12 mouse cellular contexts compared by ENCODE assay signal in the genomic region with DNA sequence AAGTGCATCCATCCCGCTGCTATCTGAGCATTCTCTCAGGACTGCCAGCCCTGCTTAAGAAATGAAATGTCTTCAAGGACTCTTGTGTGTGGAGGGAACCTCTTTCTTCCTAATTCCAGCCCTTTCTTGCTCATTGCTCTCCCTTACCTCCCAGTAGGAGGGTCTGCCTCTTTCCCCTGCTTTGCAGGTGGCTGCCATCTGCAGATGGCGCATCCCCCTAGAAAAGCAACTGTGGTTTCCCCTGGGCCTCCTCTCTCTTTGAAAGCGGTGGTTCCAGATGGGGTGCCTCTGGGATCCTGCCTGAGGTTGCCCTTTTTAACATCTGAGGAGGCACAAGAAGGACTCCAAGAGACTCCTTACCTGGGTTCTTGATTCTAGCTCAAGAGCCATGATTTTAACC. TPM values are rescaled to one million over a fixed set of nuclear protein-coding genes. Genes with fewer than 3 reads are reported as not detected.
A peak's percentile ranks its signal among the peaks of the same experiment; 100 is the strongest.
DNase-seq lines count a peak whose midpoint lies in the region; ATAC-seq and TF ChIP-seq lines count a peak whose summit lies in the region.
"Had no signal": no experiment of that assay in that cellular context is flagged by ENCODE, and none has a peak within 500 bp of the region (broad histone marks: within the 10 kb centered on the region; RNA-seq: fewer than 3 reads in every experiment).

No protein-coding gene starts in this region.

- no peaks in the 10 kb centered on the region for H3K36me3 ChIP-seq in forebrain, postnatal 0 days (ENCODE audit: insufficient read depth)
- H3K36me3 ChIP-seq in forebrain, embryonic 16.5 days (ENCODE audit: control insufficient read depth, insufficient read depth), result no peaks in the 10 kb centered on the region
- no peaks in the 10 kb centered on the region for H3K36me3 ChIP-seq in midbrain, embryonic 12.5 days
- H3K36me3 ChIP-seq in midbrain, embryonic 11.5 days (ENCODE audit: control insufficient read depth, insufficient read depth, low read length), result no peaks in the 10 kb centered on the region
- H3K36me3 ChIP-seq in midbrain, embryonic 14.5 days (ENCODE audit: control insufficient read depth, insufficient read depth, low read length), result no peaks in the 10 kb centered on the region
- H3K36me3 ChIP-seq: heart, embryonic 12.5 days; limb, embryonic 13.5 days; stomach, embryonic 15.5 days had no signal

- peak overlapping the region; percentile 94 for H3K4me2 ChIP-seq in forebrain, postnatal 0 days (ENCODE audit: low read depth)
- no peak overlapping the region for H3K4me2 ChIP-seq in forebrain, embryonic 16.5 days (ENCODE audit: low read length)
- H3K4me2 ChIP-seq in midbrain, embryonic 12.5 days (replicated peaks), result 0 out of 2 replicates have a peak overlapping the region, but pooled peaks have one; percentile 94
- no peak overlapping the region for H3K4me2 ChIP-seq in midbrain, embryonic 11.5 days
- peak overlapping the region; percentile 87 for H3K4me2 ChIP-seq in midbrain, embryonic 14.5 days (ENCODE audit: low read length)

- 0 out of 2 replicates have a peak, but pooled peaks cover 13% of the 10 kb centered on the region for H3K4me1 ChIP-seq in forebrain, postnatal 0 days (ENCODE audit: insufficient read depth)
- H3K4me1 ChIP-seq in forebrain, embryonic 16.5 days (replicated peaks; ENCODE audit: control insufficient read depth, insufficient read depth, low read length), result peaks cover 17% of the 10 kb centered on the region
- H3K4me1 ChIP-seq in midbrain, embryonic 12.5 days, result peaks cover 16% of the 10 kb centered on the region
- H3K4me1 ChIP-seq in midbrain, embryonic 11.5 days (ENCODE audit: control insufficient read depth, insufficient read depth, low read length), result peaks cover 10% of the 10 kb centered on the region
- 0 out of 2 replicates have a peak, but pooled peaks cover 8% of the 10 kb centered on the region for H3K4me1 ChIP-seq in midbrain, embryonic 14.5 days (ENCODE audit: control insufficient read depth, insufficient read depth, low read length)

- H3K9me3 ChIP-seq in forebrain, postnatal 0 days (ENCODE audit: low read length), result no peaks in the 10 kb centered on the region
- no peaks in the 10 kb centered on the region for H3K9me3 ChIP-seq in forebrain, embryonic 16.5 days (ENCODE audit: control insufficient read depth, low read length)
- H3K9me3 ChIP-seq in midbrain, embryonic 12.5 days, result no peaks in the 10 kb centered on the region
- H3K9me3 ChIP-seq in midbrain, embryonic 11.5 days (ENCODE audit: control insufficient read depth, low read length), result no peaks in the 10 kb centered on the region
- H3K9me3 ChIP-seq in midbrain, embryonic 14.5 days (ENCODE audit: control insufficient read depth, low read length), result no peaks in the 10 kb centered on the region
- H3K9me3 ChIP-seq: heart, embryonic 12.5 days; limb, embryonic 13.5 days; stomach, embryonic 15.5 days had no signal

- H3K27me3 ChIP-seq in forebrain, postnatal 0 days (ENCODE audit: insufficient read depth, low read length), result no peaks in the 10 kb centered on the region
- H3K27me3 ChIP-seq in forebrain, embryonic 16.5 days (replicated peaks; ENCODE audit: control insufficient read depth, insufficient read depth, low read length), result peaks cover 10% of the 10 kb centered on the region; the same call in 1 of the 2 replicates
- peaks cover 50% of the 10 kb centered on the region for H3K27me3 ChIP-seq in midbrain, embryonic 12.5 days
- peaks cover 17% of the 10 kb centered on the region for H3K27me3 ChIP-seq in midbrain, embryonic 11.5 days (ENCODE audit: control insufficient read depth, insufficient read depth, low read length)
- peaks cover 6% of the 10 kb centered on the region; the same call in 1 of the 2 replicates for H3K27me3 ChIP-seq in midbrain, embryonic 14.5 days (ENCODE audit: control insufficient read depth, insufficient read depth, low read length)

- H3K27ac ChIP-seq in forebrain, postnatal 0 days (ENCODE audit: low read depth, low read length), result no peak overlapping the region
- no peak overlapping the region for H3K27ac ChIP-seq in forebrain, embryonic 16.5 days (ENCODE audit: low read length)
- no peak overlapping the region for H3K27ac ChIP-seq in midbrain, embryonic 12.5 days (replicated peaks)
- H3K27ac ChIP-seq in midbrain, embryonic 11.5 days (ENCODE audit: low read depth, low read length), result no peak overlapping the region
- H3K27ac ChIP-seq in midbrain, embryonic 14.5 days (replicated peaks; ENCODE audit: low read depth, low read length), result no peak overlapping the region
- no peak overlapping the region for H3K27ac ChIP-seq in gastrocnemius, adult 2 months
- H3K27ac ChIP-seq: limb, embryonic 13.5 days; stomach, embryonic 15.5 days had no signal

- 0 out of 2 replicates have a peak overlapping the region, but pooled peaks have one; percentile 4 for H3K9ac ChIP-seq in forebrain, postnatal 0 days
- H3K9ac ChIP-seq in forebrain, embryonic 16.5 days (replicated peaks; ENCODE audit: low read depth, low read length), result no peak overlapping the region
- no peak overlapping the region for H3K9ac ChIP-seq in midbrain, embryonic 12.5 days (replicated peaks)
- H3K9ac ChIP-seq in midbrain, embryonic 11.5 days (ENCODE audit: low read length), result no peak overlapping the region
- no peak overlapping the region for H3K9ac ChIP-seq in midbrain, embryonic 14.5 days (replicated peaks; ENCODE audit: low read length)
- H3K9ac ChIP-seq: heart, embryonic 12.5 days; limb, embryonic 13.5 days; stomach, embryonic 15.5 days had no signal

- TF ChIP-seq CTCF in forebrain, postnatal 0 days (IDR thresholded peaks at IDR 0.05; ENCODE audit: low read depth), result no peak
- TF ChIP-seq CTCF in gastrocnemius, adult 2 months (IDR thresholded peaks at IDR 0.05), result no peak

- intact Hi-C loops in gastrocnemius, adult 2 months (cut with DNase I), result no loop called here

- H3K4me3 ChIP-seq in forebrain, postnatal 0 days (ENCODE audit: low read depth, low read length), result peak overlapping the region; percentile 73
- H3K4me3 ChIP-seq in forebrain, embryonic 16.5 days (replicated peaks; ENCODE audit: low read length), result no peak overlapping the region
- H3K4me3 ChIP-seq in midbrain, embryonic 12.5 days, result 0 out of 2 replicates have a peak overlapping the region, but pooled peaks have one; percentile 70
- no peak overlapping the region for H3K4me3 ChIP-seq in midbrain, embryonic 11.5 days (ENCODE audit: low read depth, low read length)
- peak overlapping the region; percentile 65; the same call in 1 of the 2 replicates for H3K4me3 ChIP-seq in midbrain, embryonic 14.5 days (replicated peaks; ENCODE audit: low read depth, low read length)
- no peak overlapping the region for H3K4me3 ChIP-seq in gastrocnemius, adult 2 months

- no peak for DNase-seq in forebrain, postnatal 0 days
- DNase-seq in midbrain, embryonic 11.5 days (ENCODE audit: low spot score, missing footprints), result no peak
- no peak for DNase-seq in midbrain, embryonic 14.5 days
- peak; percentile 79 for DNase-seq in thymus, postnatal 25 days
- no peak for DNase-seq in gastrocnemius, adult 2 months
- no peak for DNase-seq in urinary bladder, postnatal 14 days (ENCODE audit: low spot score)
- DNase-seq: kidney, adult 18-20 months had no signal

- 61% methylated on average over 3 of the region's 3 CpGs for WGBS in forebrain, postnatal 0 days
- WGBS in forebrain, embryonic 16.5 days, result 62% methylated on average over 3 of the region's 3 CpGs
- WGBS in midbrain, embryonic 12.5 days, result 54% methylated on average over 3 of the region's 3 CpGs
- WGBS in midbrain, embryonic 11.5 days, result 57% methylated on average over 3 of the region's 3 CpGs
- WGBS in midbrain, embryonic 14.5 days, result 61% methylated on average over 3 of the region's 3 CpGs

- no peak for ATAC-seq in forebrain, postnatal 0 days
- no peak for ATAC-seq in forebrain, embryonic 16.5 days
- no peak for ATAC-seq in midbrain, embryonic 12.5 days (ENCODE audit: low FRiP score, low read depth)
- ATAC-seq in midbrain, embryonic 11.5 days (ENCODE audit: low FRiP score), result no peak
- ATAC-seq in midbrain, embryonic 14.5 days (ENCODE audit: low FRiP score, low TSS enrichment), result no peak

RNA-seq across cellular contexts. Expression of a gene that starts 2.2 kb away (rescaled TPM):
- total RNA-seq in forebrain, postnatal 0 days (2014; rRNA removed), result 182 and 207 TPM in 2 replicates
- polyA plus RNA-seq in forebrain, postnatal 0 days (2015; fragmentation: Nextera tagmentation; extraction: Ambion mirVana), result 91.8 and 145 TPM in 2 replicates
- polyA plus RNA-seq in forebrain, embryonic 16.5 days (2015; fragmentation: Nextera tagmentation; extraction: Ambion mirVana), result 50.2 and 60.9 TPM in 2 replicates
- polyA plus RNA-seq in midbrain, embryonic 12.5 days (2016; fragmentation: Nextera tagmentation; extraction: Ambion mirVana), result 24.2 and 25.3 TPM in 2 replicates
- 15.3 and 17.9 TPM in 2 replicates for polyA plus RNA-seq in midbrain, embryonic 11.5 days (2014; fragmentation: Nextera tagmentation; extraction: Ambion mirVana)
- polyA plus RNA-seq in midbrain, embryonic 14.5 days (2014; fragmentation: Nextera tagmentation; extraction: Ambion mirVana), result 110 and 111 TPM in 2 replicates
- total RNA-seq in gastrocnemius, adult 2 months (2021), result 1 to 10 TPM in 1 of 2 experiments, under 1 TPM in 1; 0.54 to 1.1 TPM

Comparison
In these comparisons a context has a peak if more than half of its experiments do, and no peak if none do; other contexts are left out.
1. H3K4me2 ChIP-seq: peak in forebrain, postnatal 0 days (single experiment), midbrain, embryonic 12.5 days (single experiment) and midbrain, embryonic 14.5 days (single experiment); none in forebrain, embryonic 16.5 days (single experiment) and midbrain, embryonic 11.5 days (single experiment).
2. H3K4me3 ChIP-seq: peak in forebrain, postnatal 0 days (single experiment), midbrain, embryonic 12.5 days (single experiment) and midbrain, embryonic 14.5 days (single experiment); none in forebrain, embryonic 16.5 days (single experiment), midbrain, embryonic 11.5 days (single experiment) and gastrocnemius, adult 2 months (single experiment).